Mouse (Mus musculus) spleen, adult 2 months (tissue): ENCODE data around the gene Rab4a.

Experiments
- CTCF ChIP-seq: fragments of 200-500 bp; IDR thresholded peaks from 2 replicates; pipeline ENCODE4 v1.5.1; 2011; ENCODE audit warnings: mild to moderate bottlenecking, inconsistent platforms; ENCODE audit not compliant: insufficient read depth, insufficient read length, insufficient replicate concordance; ENCODE audit errors: extremely low read depth
- POLR2A ChIP-seq: fragments of 200-500 bp; IDR thresholded peaks from 2 replicates; pipeline ENCODE4 v1.6.1; 2011; ENCODE audit warnings: low read depth, low read length, inconsistent platforms

GRCm38 (mm10) chr8:123806374-123806935 is 670 bp downstream of the Rab4a start:
- TF ChIP-seq POLR2A (no peak), CTCF (no peak)
